Mouse (Mus musculus): ENCODE results near the gene Dscam.

GRCm38 (mm10) chr16:96736501-96736900, 434.1 kb downstream of the Dscam start:
- TF ChIP-seq CTCF (IDR thresholded peaks at IDR 0.05; ENCODE audit: low read depth, low read length) = no peak
- TF ChIP-seq POLR2A (IDR thresholded peaks at IDR 0.05; ENCODE audit: borderline replicate concordance, low read depth, low read length) = no peak
